Mouse (Mus musculus) liver, embryonic 11.5 days (tissue): ENCODE data around the gene Lysmd2. TPM values are rescaled to one million over a fixed set of nuclear protein-coding genes. Genes with fewer than 3 reads are reported as not detected.
"Not testable (repeated sequence)": the region's sequence is repeated elsewhere in the genome, so short reads cannot be mapped to it uniquely, and the experiment has no call there.

Experiments used
- ATAC-seq: fragments of 200-750 bp; cut with Nextera tagmentation; replicated peaks from 2 replicates; pipeline ENCODE4 v1.8.0; 2017; ENCODE audit warnings: moderate number of reproducible peaks, mild to moderate bottlenecking, moderate TSS enrichment, moderate library complexity; ENCODE audit not compliant: low FRiP score
- DNase-seq: peaks from one replicate; pipeline ENCODE4 v3.0.0-alpha.2; 2017; ENCODE audit warnings: low spot score
- H3K27ac ChIP-seq: fragments of 300-500 bp; sonication (generic); 2 replicates; pipeline ENCODE4 v1.5.1; 2014; ENCODE audit warnings: mild to moderate bottlenecking, low read depth, low read length, control low read depth
- H3K27me3 ChIP-seq: fragments of 300-500 bp; sonication (generic); replicated peaks from 2 replicates; pipeline ENCODE4 v1.6.1; 2014; ENCODE audit warnings: low read length, mixed read lengths; ENCODE audit not compliant: control insufficient read depth, insufficient read depth
- H3K36me3 ChIP-seq: fragments of 300-500 bp; sonication (generic); 2 replicates; pipeline ENCODE4 v1.6.1; 2014; ENCODE audit warnings: mild to moderate bottlenecking, low read length, moderate library complexity, mixed read lengths; ENCODE audit not compliant: control insufficient read depth, insufficient read depth
- H3K4me1 ChIP-seq: fragments of 300-500 bp; sonication (generic); replicated peaks from 2 replicates; pipeline ENCODE4 v1.6.1; 2014; ENCODE audit warnings: low read length, mixed read lengths; ENCODE audit not compliant: control insufficient read depth, insufficient read depth
- H3K4me2 ChIP-seq: fragments of 300-500 bp; sonication (generic); 2 replicates; pipeline ENCODE4 v1.6.1; 2014; ENCODE audit warnings: mild to moderate bottlenecking, control low read depth, moderate library complexity
- H3K4me3 ChIP-seq: fragments of 300-500 bp; sonication (generic); 2 replicates; pipeline ENCODE4 v1.5.1; 2014; ENCODE audit warnings: low read depth, low read length, control low read depth
- H3K9ac ChIP-seq: fragments of 300-500 bp; sonication (generic); 2 replicates; pipeline ENCODE4 v1.6.1; 2014; ENCODE audit warnings: low read depth, low read length, control low read depth
- H3K9me3 ChIP-seq: fragments of 300-500 bp; sonication (generic); 2 replicates; pipeline ENCODE4 v1.6.1; 2016; ENCODE audit warnings: low read length, inconsistent platforms, mixed read lengths; ENCODE audit not compliant: control insufficient read depth
- WGBS: fragments of 180-500 bp; shearing (Covaris S2); extraction: QIAGEN DNeasy Blood & Tissue Kit; methylation state at CpG from one replicate; pipeline ENCODE4 v1.1.7; 2014; 5-methylcytosine and 5-hydroxymethylcytosine counted together
- polyA plus RNA-seq: library from polyadenylated mRNA; unstranded; fragments of >200 nt; fragmentation: Nextera tagmentation; extraction: Ambion mirVana; gene quantifications from 2 replicates; pipeline ENCODE4 v1.2.1, GENCODE M21; 2014

Lysmd2 gene
- polyA plus RNA-seq, 1 experiment from 2014 or later, result 10.1 TPM

DNA sequence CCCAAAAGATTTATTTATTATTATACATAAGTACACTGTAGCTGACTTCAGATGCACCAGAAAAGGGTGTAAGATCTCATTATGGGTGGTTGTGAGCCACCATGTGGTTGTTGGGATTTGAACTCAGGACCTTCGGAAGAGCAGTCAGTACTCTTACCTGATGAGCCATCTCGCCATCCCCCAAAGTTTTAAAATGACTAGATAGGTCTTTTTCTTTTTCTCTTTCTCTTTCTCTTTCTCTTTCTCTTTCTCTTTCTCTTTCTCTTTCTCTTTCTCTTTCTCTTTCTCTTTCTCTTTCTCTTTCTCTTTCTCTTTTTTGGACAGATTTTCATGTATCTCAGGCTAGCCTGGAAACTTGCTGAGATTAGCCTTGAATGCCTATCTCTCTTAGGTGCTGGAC is 5.8 kb upstream of the Lysmd2 start:
- H3K4me3 ChIP-seq, H3K4me1 ChIP-seq, H3K27ac ChIP-seq, H3K36me3 ChIP-seq, H3K9me3 ChIP-seq, H3K4me2 ChIP-seq, DNase-seq, H3K9ac ChIP-seq, H3K27me3 ChIP-seq, ATAC-seq: not testable (repeated sequence)
- WGBS, result 84% methylated on average over 2 of the region's 2 CpGs

DNA sequence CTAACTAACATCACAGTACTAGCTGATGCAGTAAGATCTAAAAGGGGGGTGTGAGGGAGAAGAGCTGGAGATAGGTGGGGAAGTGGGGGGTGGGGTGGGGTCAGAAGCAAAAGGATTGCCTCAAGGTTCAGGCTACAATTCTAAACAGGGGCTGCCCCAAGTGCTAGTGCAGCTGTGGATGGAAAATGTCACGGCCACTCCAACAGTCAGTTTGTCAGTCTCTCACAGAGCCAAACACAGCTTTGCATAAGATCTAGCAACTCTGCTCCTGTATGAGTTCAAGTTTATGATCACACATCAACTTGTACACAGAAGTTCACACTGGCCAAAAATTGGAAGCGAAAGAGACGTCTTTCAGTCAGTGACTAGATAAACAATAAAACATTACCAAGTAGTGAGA is 4.1 kb upstream of the Lysmd2 start:
- Histone ChIP-seq H3K9me3 (no peaks in the 10 kb centered on the region), H3K4me3 (no peak overlapping the region), H3K36me3 (no peaks in the 10 kb centered on the region), H3K27me3 (peaks cover 5% of the 10 kb centered on the region; the same call in 1 of the 2 replicates), H3K27ac (no peak overlapping the region), H3K4me1 (no peaks in the 10 kb centered on the region; the same call in 1 of the 2 replicates), H3K9ac (no peak overlapping the region), H3K4me2 (no peak overlapping the region)
- no peak for ATAC-seq
- 83% methylated on average over 3 of the region's 3 CpGs for WGBS
- no peak for DNase-seq

DNA sequence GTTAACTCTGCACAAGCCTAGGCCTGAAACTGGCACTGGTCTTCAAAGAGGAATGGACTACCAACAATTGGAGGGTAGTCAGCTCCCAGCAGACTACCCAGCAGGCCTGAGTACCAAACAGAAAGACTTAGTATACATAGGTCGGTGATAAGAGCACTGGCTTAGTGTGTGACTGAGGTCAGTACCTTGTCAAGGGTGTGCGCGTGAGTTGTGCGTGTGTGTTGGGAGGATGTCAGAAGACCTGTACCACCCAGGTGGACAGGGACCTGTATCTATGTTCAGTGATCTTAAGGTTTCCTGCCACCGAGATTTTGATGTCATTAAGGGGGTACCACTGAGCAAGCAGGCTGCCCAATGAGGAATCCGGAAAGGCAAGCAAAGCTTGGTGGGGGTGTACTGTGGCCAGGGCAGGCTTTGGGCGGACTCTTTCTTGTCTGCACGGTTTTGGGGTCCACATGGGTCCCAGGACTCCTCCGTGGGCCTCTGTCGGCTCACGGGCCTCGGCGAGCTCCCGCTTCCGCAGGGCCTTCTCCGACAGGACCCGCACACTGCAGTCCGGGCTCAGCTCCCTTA is 472 bp upstream of the Lysmd2 start:
- Histone ChIP-seq H3K27me3 (peaks cover 5% of the 10 kb centered on the region; the same call in 1 of the 2 replicates), H3K4me3 (peak overlapping the region; percentile 73), H3K4me1 (no peaks in the 10 kb centered on the region; the same call in 1 of the 2 replicates), H3K36me3 (no peaks in the 10 kb centered on the region), H3K9ac (peak overlapping the region; percentile 77), H3K9me3 (no peaks in the 10 kb centered on the region), H3K4me2 (peak overlapping the region; percentile 91), H3K27ac (no peak overlapping the region)
- 15% methylated on average over 18 of the region's 18 CpGs for WGBS
- no peak for DNase-seq
- peak; percentile 27; the same call in 1 of the 2 replicates for ATAC-seq

DNA sequence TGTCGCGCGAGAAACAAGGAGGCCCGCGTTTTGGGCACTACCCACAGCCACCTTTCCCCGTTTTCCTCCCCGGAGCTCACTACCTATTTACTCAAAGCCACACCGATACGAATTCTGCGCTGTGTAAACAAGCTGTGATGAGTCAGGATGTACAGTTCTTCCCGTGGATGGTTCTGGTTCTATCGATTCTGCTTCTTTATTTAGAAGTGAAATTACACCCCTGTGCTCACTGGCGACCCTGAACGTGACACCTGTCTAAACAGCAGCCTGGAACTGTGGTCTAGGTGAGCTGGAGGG is 715 bp downstream of the Lysmd2 start:
- Histone ChIP-seq H3K4me2 (peak overlapping the region; percentile 91), H3K27me3 (peaks cover 5% of the 10 kb centered on the region; the same call in 1 of the 2 replicates), H3K36me3 (no peaks in the 10 kb centered on the region), H3K27ac (no peak overlapping the region), H3K9me3 (no peaks in the 10 kb centered on the region), H3K4me3 (peak overlapping the region; percentile 73), H3K4me1 (no peaks in the 10 kb centered on the region; the same call in 1 of the 2 replicates), H3K9ac (peak overlapping the region; percentile 77)
- ATAC-seq, result no peak
- WGBS, result 2% methylated on average over 14 of the region's 14 CpGs
- DNase-seq, result no peak

DNA sequence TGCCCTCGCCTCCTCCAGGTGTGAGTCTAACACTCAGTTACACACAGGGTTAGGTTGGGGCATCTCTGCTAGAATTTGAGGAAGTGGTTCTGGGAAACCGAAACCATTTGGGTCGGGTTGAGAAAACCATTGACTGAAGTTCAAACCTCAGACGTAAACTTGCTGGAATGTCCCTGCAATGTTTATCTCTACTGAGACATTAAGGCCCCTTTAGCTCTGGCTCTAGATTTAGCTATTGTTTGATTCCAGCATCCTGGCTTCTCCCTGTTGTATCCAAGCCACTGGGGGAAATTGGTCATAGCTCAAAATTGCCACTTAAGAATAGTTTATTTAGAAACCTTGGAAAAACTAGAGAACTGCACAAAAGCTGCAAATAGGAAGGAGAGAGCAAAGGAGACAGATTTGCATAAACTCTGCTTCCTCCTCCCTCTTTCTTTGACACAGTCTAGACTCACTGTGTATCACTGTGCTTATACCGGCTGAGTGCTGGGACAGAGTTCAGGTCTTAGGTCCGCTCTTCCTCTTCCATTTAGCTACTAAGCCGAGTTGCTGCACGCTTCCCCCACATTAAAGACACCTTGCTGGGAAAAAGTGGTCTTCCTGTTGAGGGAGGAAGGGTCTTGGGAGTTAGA is 5.4 kb downstream of the Lysmd2 start:
- Histone ChIP-seq H3K27me3 (no peaks in the 10 kb centered on the region; the same call in 1 of the 2 replicates), H3K9me3 (no peaks in the 10 kb centered on the region), H3K4me1 (no peaks in the 10 kb centered on the region; the same call in 1 of the 2 replicates), H3K4me2 (no peak overlapping the region), H3K36me3 (no peaks in the 10 kb centered on the region), H3K27ac (no peak overlapping the region), H3K9ac (no peak overlapping the region), H3K4me3 (no peak overlapping the region)
- DNase-seq (no peak), ATAC-seq (no peak)
- 69% methylated on average over 8 of the region's 8 CpGs for WGBS

DNA sequence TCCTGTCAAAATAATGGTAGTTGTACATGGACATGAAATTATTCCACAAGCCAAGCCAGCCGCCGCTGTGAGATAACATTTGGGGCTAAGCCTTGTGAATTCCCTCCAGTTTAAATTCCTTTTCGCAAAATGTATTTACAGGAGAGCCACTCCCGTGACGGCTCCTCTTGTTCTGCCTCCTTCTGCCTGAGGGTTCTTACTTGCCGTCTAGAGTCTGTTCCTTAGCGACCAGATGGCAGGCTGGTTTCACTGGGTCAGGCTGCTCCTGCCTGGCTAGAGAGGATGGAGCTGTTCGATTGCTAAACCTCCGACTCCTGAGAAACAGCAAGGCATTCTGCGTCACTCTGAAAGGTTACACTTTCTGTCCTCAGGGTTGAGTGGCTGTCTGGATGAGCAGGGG is 6.6 kb downstream of the Lysmd2 start:
- no peak overlapping the region for H3K9ac ChIP-seq
- DNase-seq, result no peak

DNA sequence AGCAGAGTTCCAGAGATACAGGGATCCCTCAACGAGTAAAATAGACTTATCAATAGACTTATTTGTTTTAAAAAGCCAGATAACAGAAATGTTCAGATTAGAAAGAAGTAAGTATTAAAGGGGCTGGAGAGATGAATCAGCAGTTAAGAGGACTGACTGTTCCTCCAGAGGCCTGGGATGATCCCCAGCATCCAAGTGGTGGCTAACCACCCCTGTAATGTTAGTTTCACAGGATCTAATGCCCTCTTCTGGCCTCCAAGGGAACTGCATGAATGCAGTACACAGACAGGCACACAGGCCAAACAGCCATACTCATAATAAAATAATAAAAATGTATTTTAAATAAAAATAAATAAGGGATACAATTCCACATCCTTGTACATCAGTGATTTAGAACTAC is 7.4 kb downstream of the Lysmd2 start:
- no peaks in the 10 kb centered on the region for H3K27me3 ChIP-seq
- H3K9ac ChIP-seq, result no peak overlapping the region
- no peak; the same call in 1 of the 2 replicates for ATAC-seq
- no peak overlapping the region for H3K4me3 ChIP-seq
- no peaks in the 10 kb centered on the region for H3K36me3 ChIP-seq
- no peaks in the 10 kb centered on the region for H3K9me3 ChIP-seq
- H3K4me1 ChIP-seq, result no peaks in the 10 kb centered on the region
- DNase-seq, result no peak
- no peak overlapping the region for H3K27ac ChIP-seq
- WGBS, result 45% methylated on average over 1 of the region's 1 CpGs
- no peak overlapping the region for H3K4me2 ChIP-seq

More for the DNA sequence above, 6.6 kb downstream of the Lysmd2 start:
- Histone ChIP-seq H3K27me3 (no peaks in the 10 kb centered on the region), H3K4me2 (no peak overlapping the region), H3K4me1 (no peaks in the 10 kb centered on the region), H3K27ac (no peak overlapping the region), H3K36me3 (no peaks in the 10 kb centered on the region), H3K4me3 (no peak overlapping the region), H3K9me3 (no peaks in the 10 kb centered on the region)
- ATAC-seq, result no peak
- WGBS, result 75% methylated on average over 10 of the region's 10 CpGs

DNA sequence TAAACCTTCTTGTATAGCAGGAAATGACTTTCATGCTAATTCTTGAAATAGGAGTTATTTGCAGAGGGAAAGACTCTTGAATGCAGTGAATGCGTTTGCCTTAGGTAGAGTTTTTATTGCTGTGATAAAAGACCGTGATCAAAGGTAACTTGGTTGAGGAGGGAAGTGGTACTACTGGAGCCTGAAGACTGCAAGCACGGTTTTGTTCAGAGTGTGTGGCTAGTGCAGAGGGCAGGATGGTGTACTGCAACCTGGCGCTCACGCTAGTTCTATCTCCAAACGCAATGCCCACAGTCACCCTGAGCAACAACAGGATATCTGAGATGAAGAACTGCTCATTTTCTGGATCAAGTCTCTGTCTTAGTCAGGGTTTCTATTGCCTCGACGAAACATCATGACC is 8.1 kb downstream of the Lysmd2 start:
- ATAC-seq, result no peak
- no peak overlapping the region for H3K4me3 ChIP-seq
- no peak for DNase-seq
- no peak overlapping the region for H3K27ac ChIP-seq
- H3K27me3 ChIP-seq, result no peaks in the 10 kb centered on the region
- no peaks in the 10 kb centered on the region for H3K9me3 ChIP-seq
- 88% methylated on average over 8 of the region's 8 CpGs for WGBS
- no peaks in the 10 kb centered on the region for H3K36me3 ChIP-seq
- no peak overlapping the region for H3K4me2 ChIP-seq
- no peaks in the 10 kb centered on the region for H3K4me1 ChIP-seq
- H3K9ac ChIP-seq, result no peak overlapping the region

DNA sequence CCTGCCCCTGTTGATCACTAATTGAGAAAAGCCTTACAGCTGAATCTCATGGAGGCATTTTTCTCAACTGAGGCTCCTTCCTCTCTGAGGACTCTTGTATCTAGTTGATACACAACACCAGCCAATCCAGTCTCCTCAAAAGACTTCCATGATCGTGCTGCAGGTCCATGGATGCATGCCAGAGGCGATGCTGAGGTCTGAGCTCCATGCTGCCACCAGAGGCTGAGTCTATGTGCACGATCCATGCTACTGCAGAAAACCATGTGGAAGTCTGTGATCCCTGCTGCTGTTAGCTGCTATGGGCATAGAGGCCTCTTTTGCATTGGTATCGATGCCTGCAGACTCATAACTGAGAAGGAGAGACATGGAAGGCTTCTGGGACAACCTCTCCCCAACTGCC is 8.7 kb downstream of the Lysmd2 start:
- ATAC-seq (no peak), DNase-seq (no peak)
- no peaks in the 10 kb centered on the region for H3K27me3 ChIP-seq
- WGBS, result 87% methylated on average over 4 of the region's 4 CpGs
- no peak overlapping the region for H3K4me2 ChIP-seq
- no peak overlapping the region for H3K27ac ChIP-seq
- H3K36me3 ChIP-seq, result no peaks in the 10 kb centered on the region
- H3K9ac ChIP-seq, result no peak overlapping the region
- no peaks in the 10 kb centered on the region for H3K9me3 ChIP-seq
- H3K4me1 ChIP-seq, result no peaks in the 10 kb centered on the region
- H3K4me3 ChIP-seq, result no peak overlapping the region
